Mouse (Mus musculus) lung, embryonic 14.5 days (tissue): ENCODE results near the gene Sergef. TPM values are rescaled to one million over a fixed set of nuclear protein-coding genes. Genes with fewer than 3 reads are reported as not detected.

ENCODE experiments used
- ATAC-seq: fragments of 200-750 bp; cut with Nextera tagmentation; 2 replicates; pipeline ENCODE4 v1.8.0; 2017; ENCODE audit warnings: mild to moderate bottlenecking, moderate TSS enrichment, moderate library complexity; ENCODE audit not compliant: insufficient read depth
- DNase-seq: peaks from one replicate; pipeline ENCODE4 v3.0.0-alpha.2; 2015
- H3K27ac ChIP-seq: fragments of 300-500 bp; sonication (generic); 2 replicates; pipeline ENCODE4 v1.5.1; 2014; ENCODE audit warnings: low read depth, mild to moderate bottlenecking, moderate library complexity
- H3K27me3 ChIP-seq: fragments of 300-500 bp; sonication (generic); 2 replicates; pipeline ENCODE4 v1.6.1; 2014; ENCODE audit warnings: low read length, control low read depth; ENCODE audit not compliant: insufficient read depth
- H3K36me3 ChIP-seq: fragments of 300-500 bp; sonication (generic); 2 replicates; pipeline ENCODE4 v1.6.1; 2014; ENCODE audit warnings: control low read depth; ENCODE audit not compliant: insufficient read depth
- H3K4me1 ChIP-seq: fragments of 300-500 bp; sonication (generic); 2 replicates; pipeline ENCODE4 v1.6.1; 2014; ENCODE audit warnings: antibody characterized with exemption, control low read depth; ENCODE audit not compliant: insufficient read depth
- H3K4me2 ChIP-seq: fragments of 300-500 bp; sonication (generic); 2 replicates; pipeline ENCODE4 v1.6.1; 2014; ENCODE audit warnings: mild to moderate bottlenecking
- H3K4me3 ChIP-seq: fragments of 300-500 bp; sonication (generic); 2 replicates; pipeline ENCODE4 v1.5.1; 2014; ENCODE audit warnings: low read depth, low read length
- H3K9ac ChIP-seq: fragments of 300-500 bp; sonication (generic); 2 replicates; pipeline ENCODE4 v1.6.1; 2014
- H3K9me3 ChIP-seq: fragments of 300-500 bp; sonication (generic); 2 replicates; pipeline ENCODE4 v1.6.1; 2016; ENCODE audit warnings: low read depth, low read length, control low read depth
- CTCF ChIP-seq: IDR thresholded peaks from 2 replicates; pipeline ENCODE4 v1.5.1; 2016; ENCODE audit warnings: antibody characterized with exemption, low read depth
- WGBS: fragments of 180-500 bp; shearing (Covaris S2); extraction: QIAGEN DNeasy Blood & Tissue Kit; methylation state at CpG from one replicate; pipeline ENCODE4 v1.1.7; 2014; 5-methylcytosine and 5-hydroxymethylcytosine counted together
- polyA plus RNA-seq: library from polyadenylated mRNA; unstranded; fragments of >200 nt; fragmentation: Nextera tagmentation; extraction: Ambion mirVana; gene quantifications from 2 replicates; pipeline ENCODE4 v1.2.1, GENCODE M21; 2014

Gene Sergef
- polyA plus RNA-seq, 1 experiment from 2014 or later, result 12.7 TPM

- 44% methylated on average over 7 of the region's 7 CpGs for WGBS
- no peak overlapping the region for H3K9ac ChIP-seq
- H3K4me3 ChIP-seq, result no peak overlapping the region
- H3K36me3 ChIP-seq, result no peaks in the 10 kb centered on the region
- H3K9me3 ChIP-seq, result no peaks in the 10 kb centered on the region
- no peak for TF ChIP-seq CTCF
- H3K4me1 ChIP-seq, result peaks cover 9% of the 10 kb centered on the region
- ATAC-seq, result no peak
- DNase-seq, result no peak
- no peak overlapping the region for H3K4me2 ChIP-seq
- no peak overlapping the region for H3K27ac ChIP-seq
- H3K27me3 ChIP-seq, result no peaks in the 10 kb centered on the region
Observed at GRCm38 (mm10) chr7:46466422-46466981, 173.1 kb downstream of the Sergef start.

GRCm38 (mm10) chr7:46463136-46463535 is 176.5 kb downstream of the Sergef start:
- Histone ChIP-seq H3K36me3 (no peaks in the 10 kb centered on the region), H3K4me3 (no peak overlapping the region), H3K4me2 (no peak overlapping the region), H3K9ac (no peak overlapping the region), H3K9me3 (no peaks in the 10 kb centered on the region), H3K4me1 (peaks cover 9% of the 10 kb centered on the region), H3K27ac (no peak overlapping the region), H3K27me3 (no peaks in the 10 kb centered on the region)
- 73% methylated on average over 8 of the region's 8 CpGs for WGBS
- ATAC-seq (no peak), DNase-seq (no peak)
- TF ChIP-seq CTCF, result no peak

GRCm38 (mm10) chr7:46462287-46462686 is 177.3 kb downstream of the Sergef start:
- Histone ChIP-seq H3K9me3 (no peaks in the 10 kb centered on the region), H3K36me3 (no peaks in the 10 kb centered on the region), H3K4me3 (no peak overlapping the region), H3K27ac (no peak overlapping the region), H3K4me2 (no peak overlapping the region), H3K4me1 (peaks cover 9% of the 10 kb centered on the region), H3K9ac (no peak overlapping the region), H3K27me3 (no peaks in the 10 kb centered on the region)
- no peak for ATAC-seq
- 63% methylated on average over 8 of the region's 8 CpGs for WGBS
- TF ChIP-seq CTCF, result no peak
- DNase-seq, result no peak

- Histone ChIP-seq H3K27me3 (no peaks in the 10 kb centered on the region), H3K4me1 (peaks cover 9% of the 10 kb centered on the region), H3K4me2 (no peak overlapping the region), H3K9me3 (no peaks in the 10 kb centered on the region), H3K4me3 (no peak overlapping the region), H3K27ac (no peak overlapping the region), H3K36me3 (no peaks in the 10 kb centered on the region), H3K9ac (no peak overlapping the region)
- DNase-seq (no peak), ATAC-seq (no peak)
- TF ChIP-seq CTCF, result no peak
- 61% methylated on average over 9 of the region's 9 CpGs for WGBS
Observed at GRCm38 (mm10) chr7:46459605-46460245, 179.9 kb downstream of the Sergef start.

GRCm38 (mm10) chr7:46459200-46459599 is 180.4 kb downstream of the Sergef start:
- Histone ChIP-seq H3K36me3 (no peaks in the 10 kb centered on the region), H3K4me1 (peaks cover 5% of the 10 kb centered on the region), H3K9me3 (no peaks in the 10 kb centered on the region), H3K4me2 (no peak overlapping the region), H3K9ac (no peak overlapping the region), H3K4me3 (no peak overlapping the region), H3K27me3 (no peaks in the 10 kb centered on the region), H3K27ac (no peak overlapping the region)
- TF ChIP-seq CTCF, result no peak
- ATAC-seq (no peak), DNase-seq (no peak)
- 79% methylated on average over 2 of the region's 2 CpGs for WGBS

GRCm38 (mm10) chr7:46457889-46458288 is 181.7 kb downstream of the Sergef start:
- Histone ChIP-seq H3K4me3 (no peak overlapping the region), H3K4me2 (no peak overlapping the region), H3K9ac (no peak overlapping the region), H3K27me3 (no peaks in the 10 kb centered on the region), H3K4me1 (no peaks in the 10 kb centered on the region; the same call in 1 of the 2 replicates), H3K36me3 (no peaks in the 10 kb centered on the region), H3K9me3 (no peaks in the 10 kb centered on the region), H3K27ac (no peak overlapping the region)
- ATAC-seq (no peak), DNase-seq (no peak)
- WGBS, result 74% methylated on average over 3 of the region's 3 CpGs
- TF ChIP-seq CTCF, result no peak

GRCm38 (mm10) chr7:46453930-46454679 is 185.5 kb downstream of the Sergef start:
- H3K36me3 ChIP-seq, result no peaks in the 10 kb centered on the region
- WGBS, result 37% methylated on average over 10 of the region's 10 CpGs
- DNase-seq, result no peak
- no peaks in the 10 kb centered on the region for H3K4me1 ChIP-seq
- no peak overlapping the region for H3K27ac ChIP-seq
- H3K4me3 ChIP-seq, result no peak overlapping the region
- ATAC-seq, result no peak
- H3K4me2 ChIP-seq, result no peak overlapping the region
- H3K9ac ChIP-seq, result no peak overlapping the region
- H3K9me3 ChIP-seq, result no peaks in the 10 kb centered on the region
- TF ChIP-seq CTCF, result no peak
- H3K27me3 ChIP-seq, result no peaks in the 10 kb centered on the region
